Mouse (Mus musculus): ENCODE data around the gene Scel. TPM values are rescaled to one million over a fixed set of nuclear protein-coding genes. Genes with fewer than 3 reads are reported as not detected.

Scel gene
- polyA plus RNA-seq, 1 experiment from 2014 or later, result 4.0 TPM

DNA sequence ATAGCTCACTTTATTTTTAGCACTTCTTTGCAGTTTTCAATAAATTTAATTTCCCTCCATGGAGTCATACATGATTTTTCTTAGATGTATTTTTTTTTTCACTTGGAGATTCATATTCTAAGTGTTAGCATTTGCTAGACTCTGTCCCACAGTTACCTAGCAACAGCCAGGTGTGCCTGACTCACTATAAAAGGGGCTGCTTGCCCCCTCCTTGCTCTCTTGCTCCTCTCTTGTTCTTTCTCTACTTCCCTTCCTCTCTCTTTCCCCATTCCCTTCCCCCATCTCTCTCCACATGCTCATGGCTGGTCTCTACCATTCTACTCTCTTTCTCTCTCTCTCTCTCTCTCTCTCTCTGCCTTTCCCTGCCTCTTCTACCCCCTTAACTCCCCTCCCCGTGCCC is 14.1 kb upstream of the Scel start:
- H3K9me3 ChIP-seq (ENCODE audit: control insufficient read depth, low read depth, low read length), result no peaks in the 10 kb centered on the region
- no peak overlapping the region for H3K4me2 ChIP-seq (replicated peaks; ENCODE audit: low read depth, low read length)
- no peak for ATAC-seq (ENCODE audit: insufficient number of reproducible peaks, insufficient read depth, low FRiP score, low read depth)
- H3K4me3 ChIP-seq (ENCODE audit: low read depth, low read length), result no peak overlapping the region
- no peak overlapping the region for H3K27ac ChIP-seq (ENCODE audit: low read length)
- H3K27me3 ChIP-seq (ENCODE audit: control insufficient read depth, insufficient read depth, low read length), result no peaks in the 10 kb centered on the region
- H3K4me1 ChIP-seq (ENCODE audit: control insufficient read depth, insufficient read depth, low read length), result no peaks in the 10 kb centered on the region
- WGBS, result 28% methylated on average over 1 of the region's 1 CpGs
- H3K36me3 ChIP-seq (ENCODE audit: control insufficient read depth, insufficient read depth, low read length), result no peaks in the 10 kb centered on the region
- no peak overlapping the region for H3K9ac ChIP-seq (replicated peaks; ENCODE audit: low read depth, low read length)

DNA sequence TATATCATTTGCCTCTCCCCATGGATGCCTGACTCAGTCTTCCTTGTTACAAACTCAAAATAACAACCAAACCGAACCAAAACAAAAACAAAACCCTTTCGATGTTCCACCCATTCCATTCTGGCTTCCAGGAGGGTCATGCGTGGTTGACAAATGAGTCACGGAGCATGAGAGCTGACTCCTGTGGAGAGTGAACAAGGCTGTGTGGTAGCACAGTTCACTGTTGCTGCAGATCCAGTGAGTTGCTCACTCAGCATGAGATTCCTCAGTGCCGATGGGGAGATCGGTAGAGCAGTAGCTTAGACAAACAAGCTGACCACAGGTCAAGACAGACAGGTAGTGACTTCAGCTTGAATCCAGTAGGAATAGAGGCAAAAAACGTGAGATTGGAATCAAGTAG is 12.8 kb upstream of the Scel start:
- no peaks in the 10 kb centered on the region for H3K36me3 ChIP-seq (ENCODE audit: control insufficient read depth, insufficient read depth, low read length)
- no peak overlapping the region for H3K27ac ChIP-seq (ENCODE audit: low read length)
- H3K4me3 ChIP-seq (ENCODE audit: low read depth, low read length), result no peak overlapping the region
- no peaks in the 10 kb centered on the region for H3K4me1 ChIP-seq (ENCODE audit: control insufficient read depth, insufficient read depth, low read length)
- H3K9ac ChIP-seq (replicated peaks; ENCODE audit: low read depth, low read length), result no peak overlapping the region
- H3K4me2 ChIP-seq (replicated peaks; ENCODE audit: low read depth, low read length), result no peak overlapping the region
- no peaks in the 10 kb centered on the region for H3K9me3 ChIP-seq (ENCODE audit: control insufficient read depth, low read depth, low read length)
- H3K27me3 ChIP-seq (ENCODE audit: control insufficient read depth, insufficient read depth, low read length), result no peaks in the 10 kb centered on the region
- no peak for ATAC-seq (ENCODE audit: insufficient number of reproducible peaks, insufficient read depth, low FRiP score, low read depth)
- 49% methylated on average over 7 of the region's 7 CpGs for WGBS

DNA sequence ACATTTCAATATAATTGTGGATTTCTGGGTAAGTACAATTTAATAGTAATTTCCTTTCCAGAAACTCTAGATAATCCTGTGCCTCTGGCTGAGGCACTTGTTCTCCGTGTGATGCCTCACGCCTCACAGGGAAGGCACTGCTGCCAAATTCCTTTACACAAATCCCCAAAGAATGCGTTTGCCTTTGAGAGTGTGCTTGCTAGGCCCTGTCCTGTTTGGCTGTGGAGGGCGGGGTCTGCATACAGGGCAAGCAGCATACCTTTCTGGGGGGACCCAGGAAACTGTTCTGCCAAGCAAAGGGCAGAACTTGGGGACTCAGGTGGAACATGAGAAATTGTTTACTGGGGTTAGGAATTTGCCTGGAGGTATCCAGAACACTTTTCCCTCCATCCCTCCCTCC is 12.2 kb upstream of the Scel start:
- Histone ChIP-seq H3K4me3 (ENCODE audit: low read depth, low read length) (no peak overlapping the region), H3K27ac (ENCODE audit: low read length) (no peak overlapping the region), H3K4me1 (ENCODE audit: control insufficient read depth, insufficient read depth, low read length) (no peaks in the 10 kb centered on the region), H3K4me2 (replicated peaks; ENCODE audit: low read depth, low read length) (no peak overlapping the region), H3K9ac (replicated peaks; ENCODE audit: low read depth, low read length) (no peak overlapping the region), H3K27me3 (ENCODE audit: control insufficient read depth, insufficient read depth, low read length) (no peaks in the 10 kb centered on the region), H3K9me3 (ENCODE audit: control insufficient read depth, low read depth, low read length) (no peaks in the 10 kb centered on the region), H3K36me3 (ENCODE audit: control insufficient read depth, insufficient read depth, low read length) (no peaks in the 10 kb centered on the region)
- 16% methylated on average over 4 of the region's 4 CpGs for WGBS
- ATAC-seq (ENCODE audit: insufficient number of reproducible peaks, insufficient read depth, low FRiP score, low read depth), result peak; percentile 42; the same call in 1 of the 2 replicates

DNA sequence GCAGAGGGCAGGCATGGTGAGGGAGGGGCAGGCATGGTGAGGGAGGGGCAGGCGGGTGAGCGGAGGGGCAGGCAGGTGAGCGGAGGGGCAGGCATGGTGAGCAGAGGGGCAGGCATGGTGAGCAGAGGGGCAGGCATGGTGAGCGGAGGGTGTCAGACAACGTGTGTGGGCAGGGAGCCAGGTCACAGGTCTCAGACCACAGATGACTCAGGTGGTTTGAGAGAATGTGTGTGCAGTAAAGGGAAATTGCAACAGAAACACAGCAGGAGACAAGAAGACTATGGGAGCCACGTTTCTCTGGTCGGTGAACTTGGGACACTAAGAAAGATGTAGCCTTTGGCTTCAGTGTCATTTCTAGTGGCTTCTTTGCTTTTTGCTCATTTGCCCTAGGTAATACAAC is 8.6 kb upstream of the Scel start:
- Histone ChIP-seq H3K36me3 (ENCODE audit: control insufficient read depth, insufficient read depth, low read length) (no peaks in the 10 kb centered on the region), H3K9ac (replicated peaks; ENCODE audit: low read depth, low read length) (no peak overlapping the region), H3K4me1 (ENCODE audit: control insufficient read depth, insufficient read depth, low read length) (no peaks in the 10 kb centered on the region), H3K4me2 (replicated peaks; ENCODE audit: low read depth, low read length) (no peak overlapping the region), H3K4me3 (ENCODE audit: low read depth, low read length) (no peak overlapping the region), H3K9me3 (ENCODE audit: control insufficient read depth, low read depth, low read length) (no peaks in the 10 kb centered on the region), H3K27me3 (ENCODE audit: control insufficient read depth, insufficient read depth, low read length) (no peaks in the 10 kb centered on the region), H3K27ac (ENCODE audit: low read length) (no peak overlapping the region)
- ATAC-seq (ENCODE audit: insufficient number of reproducible peaks, insufficient read depth, low FRiP score, low read depth), result no peak
- WGBS, result 76% methylated on average over 7 of the region's 7 CpGs

DNA sequence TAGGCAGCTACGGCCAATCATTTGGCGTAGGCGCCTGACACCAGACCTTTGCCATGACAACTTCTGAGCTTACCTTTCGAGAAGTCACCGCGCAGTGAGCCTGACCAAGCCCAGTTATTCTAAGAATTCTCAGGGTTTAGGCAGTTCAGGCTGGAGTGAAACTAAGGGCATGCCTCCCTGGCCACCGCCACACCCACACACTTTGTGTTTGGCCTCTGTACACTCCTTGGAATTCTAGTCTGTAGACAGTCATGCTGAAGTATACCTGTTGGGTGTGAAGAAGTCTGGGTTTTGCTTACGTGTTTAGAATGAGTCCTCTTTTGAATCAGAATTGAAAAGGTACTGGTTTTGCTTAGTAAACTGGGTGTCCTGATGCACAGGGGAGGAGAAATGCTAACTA is 3.6 kb upstream of the Scel start:
- ATAC-seq (ENCODE audit: insufficient number of reproducible peaks, insufficient read depth, low FRiP score, low read depth), result no peak
- H3K27ac ChIP-seq (ENCODE audit: low read length), result no peak overlapping the region
- H3K4me2 ChIP-seq (replicated peaks; ENCODE audit: low read depth, low read length), result no peak overlapping the region
- no peaks in the 10 kb centered on the region for H3K27me3 ChIP-seq (ENCODE audit: control insufficient read depth, insufficient read depth, low read length)
- no peak overlapping the region for H3K4me3 ChIP-seq (ENCODE audit: low read depth, low read length)
- H3K4me1 ChIP-seq (ENCODE audit: control insufficient read depth, insufficient read depth, low read length), result 0 out of 2 replicates have a peak, but pooled peaks cover 3% of the 10 kb centered on the region
- no peaks in the 10 kb centered on the region for H3K36me3 ChIP-seq (ENCODE audit: control insufficient read depth, insufficient read depth, low read length)
- WGBS, result 77% methylated on average over 8 of the region's 8 CpGs
- no peak overlapping the region for H3K9ac ChIP-seq (replicated peaks; ENCODE audit: low read depth, low read length)
- no peaks in the 10 kb centered on the region for H3K9me3 ChIP-seq (ENCODE audit: control insufficient read depth, low read depth, low read length)

DNA sequence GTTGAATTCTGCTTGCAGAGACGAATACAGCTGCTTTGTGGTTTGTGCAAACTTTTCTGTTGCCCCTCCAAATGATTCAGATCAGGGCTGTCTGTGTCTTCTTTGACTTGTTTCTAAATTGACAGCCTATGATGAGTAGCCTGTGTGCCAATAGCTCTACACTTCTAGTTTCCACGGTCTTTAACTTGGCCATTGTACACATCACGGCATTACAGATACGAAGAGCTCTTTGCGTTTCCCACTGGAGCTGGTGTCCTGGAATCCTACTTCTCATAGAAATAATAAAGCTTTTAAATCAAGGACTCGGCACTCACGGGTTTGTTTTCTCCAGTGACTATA is 300 bp downstream of the Scel start:
- H3K36me3 ChIP-seq (ENCODE audit: control insufficient read depth, insufficient read depth, low read length), result no peaks in the 10 kb centered on the region
- no peak for ATAC-seq (ENCODE audit: insufficient number of reproducible peaks, insufficient read depth, low FRiP score, low read depth)
- no peaks in the 10 kb centered on the region for H3K9me3 ChIP-seq (ENCODE audit: control insufficient read depth, low read depth, low read length)
- peak overlapping the region; percentile 16 for H3K4me2 ChIP-seq (replicated peaks; ENCODE audit: low read depth, low read length)
- no peak overlapping the region for H3K9ac ChIP-seq (replicated peaks; ENCODE audit: low read depth, low read length)
- peak overlapping the region; percentile 8; the same call in 1 of the 2 replicates for H3K4me3 ChIP-seq (ENCODE audit: low read depth, low read length)
- WGBS, result 55% methylated on average over 7 of the region's 7 CpGs
- no peak overlapping the region for H3K27ac ChIP-seq (ENCODE audit: low read length)
- H3K27me3 ChIP-seq (ENCODE audit: control insufficient read depth, insufficient read depth, low read length), result no peaks in the 10 kb centered on the region
- H3K4me1 ChIP-seq (ENCODE audit: control insufficient read depth, insufficient read depth, low read length), result 0 out of 2 replicates have a peak, but pooled peaks cover 3% of the 10 kb centered on the region

DNA sequence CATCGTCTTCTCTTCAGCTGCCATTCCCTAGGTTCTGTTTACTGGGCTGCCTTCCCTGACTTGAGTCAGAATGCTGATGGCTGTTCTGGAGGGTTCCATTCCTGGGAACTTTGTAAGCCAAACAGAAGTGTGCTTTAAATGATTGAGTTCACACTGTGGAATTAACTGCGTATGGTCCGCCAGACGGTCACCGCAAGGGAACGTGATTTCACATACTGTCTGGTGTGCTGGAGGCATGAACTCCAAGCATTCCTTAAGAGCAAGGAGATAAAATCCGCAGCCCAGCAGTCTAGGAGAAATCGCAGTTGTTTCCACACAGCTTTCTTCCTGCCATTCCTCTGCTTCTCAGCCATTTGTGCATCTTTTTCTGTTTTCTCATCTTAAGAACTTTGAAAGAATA is 2.3 kb downstream of the Scel start:
- Histone ChIP-seq H3K4me2 (replicated peaks; ENCODE audit: low read depth, low read length) (no peak overlapping the region), H3K4me3 (ENCODE audit: low read depth, low read length) (no peak overlapping the region), H3K4me1 (ENCODE audit: control insufficient read depth, insufficient read depth, low read length) (0 out of 2 replicates have a peak, but pooled peaks cover 3% of the 10 kb centered on the region), H3K27me3 (ENCODE audit: control insufficient read depth, insufficient read depth, low read length) (no peaks in the 10 kb centered on the region), H3K27ac (ENCODE audit: low read length) (no peak overlapping the region), H3K9me3 (ENCODE audit: control insufficient read depth, low read depth, low read length) (no peaks in the 10 kb centered on the region), H3K9ac (replicated peaks; ENCODE audit: low read depth, low read length) (no peak overlapping the region), H3K36me3 (ENCODE audit: control insufficient read depth, insufficient read depth, low read length) (no peaks in the 10 kb centered on the region)
- no peak for ATAC-seq (ENCODE audit: insufficient number of reproducible peaks, insufficient read depth, low FRiP score, low read depth)
- 77% methylated on average over 8 of the region's 8 CpGs for WGBS

DNA sequence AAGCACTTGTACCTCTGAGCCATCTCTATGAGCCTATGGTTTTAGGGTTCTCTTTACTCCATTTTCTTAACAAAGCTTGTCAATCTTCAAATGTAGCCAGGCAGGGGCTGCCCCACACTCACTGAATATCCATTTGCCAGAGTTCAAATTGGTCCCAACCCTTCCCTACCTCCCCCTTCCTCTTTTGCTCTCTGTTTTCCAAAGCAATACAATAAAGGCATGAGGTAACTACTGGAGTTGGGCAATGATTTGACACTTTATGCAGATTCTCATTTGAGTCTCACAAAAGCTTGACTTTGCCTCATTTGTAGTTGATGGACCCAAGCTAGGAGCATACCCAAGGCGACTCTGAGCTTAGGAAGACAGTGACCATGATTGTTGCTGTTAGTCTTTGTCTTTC is 13.1 kb downstream of the Scel start:
- no peak overlapping the region for H3K9ac ChIP-seq (replicated peaks; ENCODE audit: low read depth, low read length)
- 90% methylated on average over 1 of the region's 1 CpGs for WGBS
- no peak for ATAC-seq (ENCODE audit: insufficient number of reproducible peaks, insufficient read depth, low FRiP score, low read depth)
- H3K4me1 ChIP-seq (ENCODE audit: control insufficient read depth, insufficient read depth, low read length), result no peaks in the 10 kb centered on the region
- H3K4me3 ChIP-seq (ENCODE audit: low read depth, low read length), result no peak overlapping the region
- H3K9me3 ChIP-seq (ENCODE audit: control insufficient read depth, low read depth, low read length), result no peaks in the 10 kb centered on the region
- H3K4me2 ChIP-seq (replicated peaks; ENCODE audit: low read depth, low read length), result no peak overlapping the region
- no peaks in the 10 kb centered on the region for H3K27me3 ChIP-seq (ENCODE audit: control insufficient read depth, insufficient read depth, low read length)
- H3K27ac ChIP-seq (ENCODE audit: low read length), result no peak overlapping the region
- no peaks in the 10 kb centered on the region for H3K36me3 ChIP-seq (ENCODE audit: control insufficient read depth, insufficient read depth, low read length)

DNA sequence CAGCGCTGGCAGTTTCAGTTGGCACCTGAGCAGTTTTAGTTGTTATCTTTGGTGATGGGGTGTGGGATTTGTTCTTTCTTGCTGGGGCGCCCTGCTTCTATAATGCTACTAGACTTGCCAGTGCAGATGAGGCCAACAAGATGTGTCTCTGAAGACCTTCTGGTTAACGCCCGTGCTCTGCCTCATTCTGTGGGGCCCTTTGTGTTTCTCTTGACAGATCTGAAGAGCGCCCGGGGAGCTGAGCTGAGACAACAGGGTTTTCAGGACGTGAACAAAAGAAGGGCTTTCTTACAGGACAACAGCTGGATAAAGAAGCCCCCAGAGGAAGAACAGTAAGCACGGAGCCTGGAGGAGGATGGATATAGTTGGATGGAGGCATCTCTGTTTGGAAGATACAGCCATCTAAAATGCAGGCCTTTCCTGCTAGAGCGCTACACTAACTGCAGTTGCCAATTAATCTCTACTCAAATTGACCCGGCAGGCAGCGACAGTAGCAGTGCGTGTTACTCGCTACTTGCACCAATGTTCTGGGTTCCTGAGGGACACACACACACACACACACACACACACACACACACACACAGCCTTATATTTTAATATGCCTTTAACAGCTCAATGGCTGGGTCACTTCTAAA is 16.7 kb downstream of the Scel start:
- no peaks in the 10 kb centered on the region for H3K4me1 ChIP-seq (ENCODE audit: control insufficient read depth, insufficient read depth, low read length)
- H3K4me3 ChIP-seq (ENCODE audit: low read depth, low read length), result no peak overlapping the region
- H3K27me3 ChIP-seq (ENCODE audit: control insufficient read depth, insufficient read depth, low read length), result no peaks in the 10 kb centered on the region
- WGBS, result 73% methylated on average over 13 of the region's 13 CpGs
- H3K27ac ChIP-seq (ENCODE audit: low read length), result no peak overlapping the region
- no peaks in the 10 kb centered on the region for H3K9me3 ChIP-seq (ENCODE audit: control insufficient read depth, low read depth, low read length)
- ATAC-seq (ENCODE audit: insufficient number of reproducible peaks, insufficient read depth, low FRiP score, low read depth), result no peak
- H3K36me3 ChIP-seq (ENCODE audit: control insufficient read depth, insufficient read depth, low read length), result no peaks in the 10 kb centered on the region
- H3K4me2 ChIP-seq (replicated peaks; ENCODE audit: low read depth, low read length), result no peak overlapping the region
- H3K9ac ChIP-seq (replicated peaks; ENCODE audit: low read depth, low read length), result no peak overlapping the region
